Mouse (Mus musculus) CD4-positive naive resting alpha-beta T cell, adult 76 days (primary cell): ENCODE measurements around the gene Trmt1l. TPM values are rescaled to one million over a fixed set of nuclear protein-coding genes. Genes with fewer than 3 reads are reported as not detected.

ENCODE experiments used
- total RNA-seq: library from RNA; stranded (reverse); gene quantifications from one replicate; pipeline ENCODE4 v1.2.4, GENCODE M21; 2023

Gene Trmt1l
- total RNA-seq, result 25.4 TPM

GRCm38 (mm10) chr1:151428263-151429221 is at the start of gene Trmt1l, which contains the start of gene Swt1:
Trmt1l (plus strand) TSS chr1:151428542.
Swt1 (minus strand) TSS chr1:151428455.

GRCm38 (mm10) chr1:151500531-151501361 is 72.4 kb downstream of the Trmt1l start, which contains the start of gene Rnf2:
Rnf2 (minus strand) TSS chr1:151500955.

Other genes with a start within 250 kb of the Trmt1l start
- gene Gm47985, start 246.0 kb upstream of the Trmt1l start, total RNA-seq, result not detected
- gene Gm8947, start 236.2 kb upstream of the Trmt1l start, total RNA-seq, result not detected
- gene Gm47995, start 230.1 kb upstream of the Trmt1l start, total RNA-seq, result 0.88 TPM
- gene 3110040M04Rik, start 224.4 kb upstream of the Trmt1l start, total RNA-seq, result not detected
- not detected for gene Gm47996, start 218.4 kb upstream of the Trmt1l start, total RNA-seq
- 217 TPM for gene Ivns1abp, start 84.1 kb upstream of the Trmt1l start, total RNA-seq
- 51.6 TPM for gene Swt1, start 87 bp upstream of the Trmt1l start, total RNA-seq
- 59.6 TPM for gene Rnf2, start 72.4 kb downstream of the Trmt1l start, total RNA-seq
- 6.4 TPM for gene Fam129a, start 142.6 kb downstream of the Trmt1l start, total RNA-seq